Mouse (Mus musculus) limb, embryonic 14.5 days (tissue): ENCODE data around the gene Usb1. TPM values are rescaled to one million over a fixed set of nuclear protein-coding genes. Genes with fewer than 3 reads are reported as not detected.

Source experiments
- ATAC-seq: fragments of 200-750 bp; cut with Nextera tagmentation; 2 replicates; pipeline ENCODE4 v1.8.0; 2017; ENCODE audit warnings: low read depth, moderate number of reproducible peaks, moderate TSS enrichment; ENCODE audit not compliant: low FRiP score
- DNase-seq: peaks from one replicate; pipeline ENCODE4 v3.0.0-alpha.2; 2015; ENCODE audit warnings: low spot score
- H3K27ac ChIP-seq: fragments of 300-500 bp; sonication (generic); replicated peaks from 2 replicates; pipeline ENCODE4 v1.5.1; 2014; ENCODE audit warnings: low read depth, mild to moderate bottlenecking, low read length, moderate library complexity, mixed read lengths
- H3K27me3 ChIP-seq: fragments of 300-500 bp; sonication (generic); 2 replicates; pipeline ENCODE4 v1.6.1; 2014; ENCODE audit warnings: low read length, mixed read lengths; ENCODE audit not compliant: control insufficient read depth, insufficient read depth
- H3K36me3 ChIP-seq: fragments of 300-500 bp; sonication (generic); 2 replicates; pipeline ENCODE4 v1.6.1; 2014; ENCODE audit warnings: mild to moderate bottlenecking, low read length, moderate library complexity, mixed read lengths; ENCODE audit not compliant: control insufficient read depth, insufficient read depth
- H3K4me1 ChIP-seq: fragments of 300-500 bp; sonication (generic); 2 replicates; pipeline ENCODE4 v1.6.1; 2014; ENCODE audit warnings: antibody characterized with exemption, low read length, mixed read lengths; ENCODE audit not compliant: control insufficient read depth, insufficient read depth
- H3K4me2 ChIP-seq: fragments of 300-500 bp; sonication (generic); replicated peaks from 2 replicates; pipeline ENCODE4 v1.6.1; 2014; ENCODE audit warnings: low read depth, mild to moderate bottlenecking, low read length, moderate library complexity; ENCODE audit not compliant: severe bottlenecking
- H3K4me3 ChIP-seq: fragments of 300-500 bp; sonication (generic); replicated peaks from 2 replicates; pipeline ENCODE4 v1.5.1; 2014; ENCODE audit warnings: low read length
- H3K9ac ChIP-seq: fragments of 300-500 bp; sonication (generic); 2 replicates; pipeline ENCODE4 v1.6.1; 2014; ENCODE audit warnings: mild to moderate bottlenecking, low read depth, low read length, moderate library complexity; ENCODE audit not compliant: severe bottlenecking
- H3K9me3 ChIP-seq: fragments of 300-500 bp; sonication (generic); 2 replicates; pipeline ENCODE4 v1.6.1; 2016; ENCODE audit warnings: low read length; ENCODE audit not compliant: control insufficient read depth
- POLR2A ChIP-seq: fragments of 200-500 bp; IDR thresholded peaks from 2 replicates; pipeline ENCODE4 v1.8.0; 2012; ENCODE audit warnings: inconsistent platforms, mild to moderate bottlenecking, moderate library complexity, borderline replicate concordance; ENCODE audit not compliant: insufficient read depth, insufficient read length; ENCODE audit errors: extremely low read depth
- WGBS: fragments of 180-500 bp; shearing (Covaris S2); extraction: QIAGEN DNeasy Blood & Tissue Kit; methylation state at CpG from one replicate; pipeline ENCODE4 v1.1.7; 2014; 5-methylcytosine and 5-hydroxymethylcytosine counted together
- polyA plus RNA-seq, 2 experiments: library from polyadenylated mRNA; depleted of rRNA in 1 of 2; stranded (reverse) in 1 of 2; unstranded in 1 of 2; fragments of >200 nt; fragmentation: Nextera tagmentation in 1 of 2; extraction: Ambion mirVana in 1 of 2; gene quantifications; 2 replicates each; pipeline versions ENCODE4 v1.2.1 to v1.2.3; 2012 to 2014

The Usb1 gene
- polyA plus RNA-seq, 2 experiments: 34.7 to 46.6 TPM

DNA sequence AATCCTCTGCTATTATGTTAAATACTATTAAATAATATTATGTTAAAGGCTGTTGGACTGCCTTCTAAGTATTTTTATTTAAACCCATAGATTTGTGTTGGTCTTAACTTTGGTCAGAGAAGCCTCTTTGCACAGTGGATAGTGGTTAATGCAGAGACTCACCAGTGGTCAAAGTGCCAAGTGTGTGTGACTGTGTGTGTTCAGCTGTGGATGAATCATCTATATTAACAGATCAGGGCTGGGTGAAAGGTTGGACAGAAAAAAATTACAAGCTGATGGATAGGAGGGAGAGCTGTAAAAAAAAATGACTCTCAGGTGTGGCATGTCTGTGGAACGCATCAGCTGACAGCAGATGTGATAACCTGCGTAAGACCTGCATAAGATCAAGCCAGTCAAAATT lies 31.8 kb downstream of the Usb1 start:
- no peaks in the 10 kb centered on the region for H3K27me3 ChIP-seq
- H3K9ac ChIP-seq: no peak overlapping the region
- no peaks in the 10 kb centered on the region for H3K36me3 ChIP-seq
- H3K27ac ChIP-seq: no peak overlapping the region
- no peaks in the 10 kb centered on the region; the same call in 1 of the 2 replicates for H3K4me1 ChIP-seq
- 94% methylated on average over 2 of the region's 2 CpGs for WGBS
- no peak for ATAC-seq
- H3K4me2 ChIP-seq: no peak overlapping the region
- no peak for TF ChIP-seq POLR2A
- no peaks in the 10 kb centered on the region for H3K9me3 ChIP-seq
- no peak overlapping the region for H3K4me3 ChIP-seq
- DNase-seq: no peak

GRCm38 (mm10) chr8:95369581-95370326 lies 37.7 kb downstream of the Usb1 start:
- Histone ChIP-seq H3K4me3 (peak overlapping the region; percentile 34), H3K4me2 (peak overlapping the region; percentile 54), H3K36me3 (peaks cover 14% of the 10 kb centered on the region; the same call in 1 of the 2 replicates), H3K27ac (no peak overlapping the region; the same call in 1 of the 2 replicates), H3K9me3 (no peaks in the 10 kb centered on the region), H3K9ac (peak overlapping the region; percentile 55), H3K27me3 (no peaks in the 10 kb centered on the region), H3K4me1 (peaks cover 7% of the 10 kb centered on the region)
- DNase-seq: peak; percentile 73
- 36% methylated on average over 18 of the region's 20 CpGs for WGBS
- ATAC-seq: peak; percentile 86
- TF ChIP-seq POLR2A: no peak

DNA sequence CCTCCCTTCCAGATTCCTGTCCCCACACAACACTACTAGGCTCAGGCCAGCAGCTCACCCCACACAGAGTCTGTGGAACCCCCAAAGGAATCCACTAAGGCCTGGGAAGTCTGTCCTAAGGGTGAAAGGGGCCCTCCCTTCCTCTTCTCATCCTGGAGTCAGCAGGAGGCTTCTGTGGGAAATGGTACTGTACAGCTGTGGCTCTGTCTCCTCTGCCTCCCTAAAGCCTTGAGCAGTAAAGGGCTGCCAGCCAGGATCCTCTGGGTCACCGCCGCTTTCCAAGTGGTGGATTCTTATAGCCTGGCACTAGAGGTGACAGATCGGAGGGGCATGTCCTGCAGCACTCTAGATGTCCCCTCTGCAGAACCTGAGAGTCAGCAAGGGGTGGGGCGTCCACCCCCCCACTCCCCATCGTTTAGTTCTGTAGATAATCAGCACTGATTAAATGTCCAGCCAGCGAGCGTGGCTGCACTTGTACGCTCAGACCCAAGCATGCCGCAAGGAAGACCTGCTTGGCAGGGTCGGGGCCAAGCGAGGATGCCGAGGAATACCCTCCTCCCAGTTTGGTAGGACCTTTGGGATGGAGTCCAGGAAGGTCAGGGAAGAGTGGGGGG lies 41.4 kb downstream of the Usb1 start:
- no peak overlapping the region for H3K27ac ChIP-seq
- ATAC-seq (no peak), DNase-seq (no peak)
- H3K4me1 ChIP-seq: peaks cover 15% of the 10 kb centered on the region
- no peak overlapping the region for H3K4me3 ChIP-seq
- peaks cover 14% of the 10 kb centered on the region; the same call in 1 of the 2 replicates for H3K36me3 ChIP-seq
- no peak overlapping the region for H3K9ac ChIP-seq
- 75% methylated on average over 12 of the region's 12 CpGs for WGBS
- TF ChIP-seq POLR2A: no peak
- no peaks in the 10 kb centered on the region for H3K9me3 ChIP-seq
- no peak overlapping the region for H3K4me2 ChIP-seq
- no peaks in the 10 kb centered on the region for H3K27me3 ChIP-seq

DNA sequence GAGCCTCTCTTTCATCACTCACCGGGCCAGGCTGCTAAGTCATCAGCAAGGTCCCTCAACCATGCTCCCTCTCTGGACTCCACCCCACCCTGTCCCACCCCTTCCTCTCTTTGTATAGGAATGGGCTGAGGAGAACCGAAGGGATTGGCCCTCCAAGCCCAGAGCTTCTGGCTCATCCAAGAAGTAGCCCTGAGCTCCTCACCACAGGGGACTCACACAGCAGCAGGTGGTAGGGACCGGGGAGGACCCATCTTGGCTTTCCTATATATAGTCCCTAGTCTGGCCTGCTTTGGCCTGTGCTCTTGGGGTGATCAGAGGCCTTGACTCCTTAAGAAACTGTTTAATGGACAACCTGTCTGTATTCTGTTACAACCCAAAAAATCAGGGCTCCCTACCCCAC lies 42.3 kb downstream of the Usb1 start:
- ATAC-seq: no peak
- no peak overlapping the region for H3K4me2 ChIP-seq
- WGBS: 81% methylated on average over 3 of the region's 3 CpGs
- no peaks in the 10 kb centered on the region for H3K27me3 ChIP-seq
- H3K27ac ChIP-seq: no peak overlapping the region
- no peaks in the 10 kb centered on the region for H3K9me3 ChIP-seq
- no peak for DNase-seq
- H3K4me1 ChIP-seq: peaks cover 15% of the 10 kb centered on the region
- no peak overlapping the region for H3K4me3 ChIP-seq
- H3K36me3 ChIP-seq: peaks cover 14% of the 10 kb centered on the region; the same call in 1 of the 2 replicates
- no peak for TF ChIP-seq POLR2A
- H3K9ac ChIP-seq: no peak overlapping the region

DNA sequence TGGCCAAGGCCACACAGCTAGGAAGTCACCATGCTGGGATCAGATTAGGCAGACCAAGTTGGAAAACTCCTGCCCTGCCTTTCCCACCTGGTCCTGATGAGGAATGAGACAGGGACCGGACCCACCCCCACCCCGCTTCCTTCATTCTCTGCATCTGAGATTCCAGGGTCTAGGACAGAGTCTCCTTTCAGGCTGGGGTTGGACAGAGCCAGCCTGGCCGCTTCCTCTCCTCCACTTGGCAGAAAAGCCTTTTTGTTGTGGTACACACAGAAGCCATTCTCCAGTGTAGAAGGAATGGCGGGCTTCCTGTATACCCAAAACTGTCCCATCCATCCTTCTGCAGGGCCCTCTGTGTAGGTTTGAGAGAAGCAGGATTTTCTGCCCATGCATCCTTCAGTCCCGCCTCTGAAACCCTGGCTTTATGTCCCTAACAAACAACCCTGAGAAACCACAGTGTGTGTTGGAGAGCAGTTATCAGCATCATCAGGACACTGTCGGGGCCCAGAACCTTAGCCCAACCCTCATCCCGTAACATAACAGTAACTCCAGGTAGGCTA lies 43.4 kb downstream of the Usb1 start:
- Histone ChIP-seq H3K36me3 (peaks cover 14% of the 10 kb centered on the region; the same call in 1 of the 2 replicates), H3K4me3 (no peak overlapping the region), H3K4me1 (peaks cover 8% of the 10 kb centered on the region; the same call in 1 of the 2 replicates), H3K27ac (no peak overlapping the region), H3K4me2 (no peak overlapping the region), H3K9me3 (no peaks in the 10 kb centered on the region), H3K9ac (no peak overlapping the region), H3K27me3 (no peaks in the 10 kb centered on the region)
- no peak for TF ChIP-seq POLR2A
- DNase-seq: no peak
- no peak for ATAC-seq
- 84% methylated on average over 7 of the region's 7 CpGs for WGBS
